Mouse (Mus musculus): ENCODE measurements around the gene Snx4. TPM values are rescaled to one million over a fixed set of nuclear protein-coding genes. Genes with fewer than 3 reads are reported as not detected.

Snx4 gene
- polyA plus RNA-seq, 1 experiment = 22.9 TPM

DNA sequence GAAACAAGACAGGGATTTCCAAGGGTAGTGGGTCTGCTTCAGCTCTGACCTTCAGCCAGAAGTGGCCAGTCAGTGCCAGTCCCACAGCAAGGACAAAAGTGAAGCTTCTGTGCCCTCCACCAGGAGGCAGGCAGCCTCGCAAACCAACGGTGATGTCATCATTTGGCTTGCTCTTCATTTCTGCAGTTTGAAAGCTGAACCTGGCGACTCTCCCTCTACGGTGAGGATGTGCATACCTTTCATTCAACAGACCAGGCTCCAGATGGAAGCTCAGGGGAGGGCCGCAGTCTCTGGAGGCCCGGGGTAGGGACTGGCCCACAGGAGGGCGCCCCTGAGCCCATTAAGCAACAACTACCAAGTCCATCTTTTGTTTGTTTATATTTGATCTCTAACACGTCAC lies 85.9 kb downstream of the Snx4 start:
- Histone ChIP-seq H3K27me3 (replicated peaks) (peaks cover 25% of the 10 kb centered on the region), H3K9me3 (peaks cover 26% of the 10 kb centered on the region), H3K36me3 (replicated peaks; ENCODE audit: low read length) (no peaks in the 10 kb centered on the region), H3K4me1 (peaks cover 21% of the 10 kb centered on the region), H3K4me3 (replicated peaks) (peak overlapping the region; percentile 3)
- no peak for TF ChIP-seq GATA1 (IDR thresholded peaks at IDR 0.05; ENCODE audit: borderline replicate concordance, low read length)
- TF ChIP-seq FLI1 (IDR thresholded peaks at IDR 0.05; ENCODE audit: low read length) = no peak

DNA sequence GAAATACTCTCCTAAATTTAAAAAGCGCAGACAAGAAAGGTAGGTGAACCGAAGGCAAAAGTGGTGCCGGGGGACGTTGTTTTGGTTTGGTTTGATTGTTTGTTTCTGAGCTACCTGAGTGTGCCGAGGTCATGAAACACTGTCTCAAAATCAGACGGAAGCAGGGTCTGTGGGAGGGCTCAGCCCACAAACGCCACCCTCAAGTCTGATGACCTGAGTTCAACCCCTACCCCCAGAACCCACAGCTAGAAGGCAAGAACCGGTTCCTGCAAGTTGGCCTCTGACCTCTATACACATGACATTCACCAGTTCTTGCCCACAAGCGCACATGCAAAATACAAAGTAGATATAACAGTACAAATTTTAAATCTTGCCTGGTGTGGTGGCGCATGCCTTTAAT lies 86.4 kb downstream of the Snx4 start:
- peaks cover 23% of the 10 kb centered on the region for H3K9me3 ChIP-seq
- peaks cover 23% of the 10 kb centered on the region for H3K27me3 ChIP-seq (replicated peaks)
- TF ChIP-seq GATA1 (IDR thresholded peaks at IDR 0.05; ENCODE audit: borderline replicate concordance, low read length) (no peak), FLI1 (IDR thresholded peaks at IDR 0.05; ENCODE audit: low read length) (no peak)
- H3K4me1 ChIP-seq = peaks cover 21% of the 10 kb centered on the region
- H3K4me3 ChIP-seq (replicated peaks) = no peak overlapping the region
- H3K36me3 ChIP-seq (replicated peaks; ENCODE audit: low read length) = no peaks in the 10 kb centered on the region

DNA sequence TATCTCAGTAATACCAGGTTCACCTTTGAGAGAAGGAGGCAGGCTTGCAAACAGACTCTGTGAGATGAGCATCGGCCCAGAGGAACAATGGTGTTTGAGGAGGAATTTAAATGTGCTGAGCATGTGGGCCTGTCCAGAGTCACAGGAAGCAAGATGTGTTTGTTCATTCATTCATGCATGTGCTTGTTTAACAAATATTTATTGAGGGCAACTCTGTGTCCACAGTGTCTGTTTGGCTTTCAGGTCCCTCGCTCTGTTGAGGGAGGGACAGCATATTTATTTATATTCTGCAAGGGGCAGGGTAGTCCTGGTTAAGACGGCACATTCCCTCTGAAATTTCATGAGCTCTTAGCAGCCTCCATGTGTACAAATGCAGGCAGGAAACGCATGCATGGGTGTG lies 87.2 kb downstream of the Snx4 start:
- Histone ChIP-seq H3K9me3 (peaks cover 17% of the 10 kb centered on the region), H3K27me3 (replicated peaks) (peaks cover 26% of the 10 kb centered on the region), H3K4me3 (replicated peaks) (no peak overlapping the region), H3K4me1 (peaks cover 21% of the 10 kb centered on the region), H3K36me3 (replicated peaks; ENCODE audit: low read length) (no peaks in the 10 kb centered on the region)
- no peak for TF ChIP-seq GATA1 (IDR thresholded peaks at IDR 0.05; ENCODE audit: borderline replicate concordance, low read length)
- TF ChIP-seq FLI1 (IDR thresholded peaks at IDR 0.05; ENCODE audit: low read length) = no peak

DNA sequence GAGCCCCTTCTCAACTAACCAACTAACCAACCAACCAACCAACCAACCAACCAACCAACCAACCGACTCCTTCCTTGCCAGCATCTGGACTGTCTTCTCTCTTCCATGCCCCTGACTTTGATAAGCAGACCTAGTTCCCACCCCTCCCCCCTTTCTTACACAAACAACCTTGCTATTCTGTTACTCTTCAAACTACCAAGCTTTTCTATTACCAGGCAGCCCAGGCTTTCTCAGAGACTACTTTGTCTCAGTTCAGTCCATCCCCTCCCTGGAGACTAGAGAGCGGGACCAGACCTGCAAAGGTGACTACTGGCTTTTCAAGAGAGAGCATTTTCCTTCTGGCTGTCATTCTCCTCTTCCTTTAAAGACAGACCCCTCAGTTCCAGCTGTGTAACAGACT lies 88.2 kb downstream of the Snx4 start:
- H3K9me3 ChIP-seq = peaks cover 8% of the 10 kb centered on the region
- H3K4me3 ChIP-seq (replicated peaks) = no peak overlapping the region
- peaks cover 29% of the 10 kb centered on the region for H3K27me3 ChIP-seq (replicated peaks)
- peaks cover 21% of the 10 kb centered on the region for H3K4me1 ChIP-seq
- no peak for TF ChIP-seq FLI1 (IDR thresholded peaks at IDR 0.05; ENCODE audit: low read length)
- TF ChIP-seq GATA1 (IDR thresholded peaks at IDR 0.05; ENCODE audit: borderline replicate concordance, low read length) = no peak
- no peaks in the 10 kb centered on the region for H3K36me3 ChIP-seq (replicated peaks; ENCODE audit: low read length)

DNA sequence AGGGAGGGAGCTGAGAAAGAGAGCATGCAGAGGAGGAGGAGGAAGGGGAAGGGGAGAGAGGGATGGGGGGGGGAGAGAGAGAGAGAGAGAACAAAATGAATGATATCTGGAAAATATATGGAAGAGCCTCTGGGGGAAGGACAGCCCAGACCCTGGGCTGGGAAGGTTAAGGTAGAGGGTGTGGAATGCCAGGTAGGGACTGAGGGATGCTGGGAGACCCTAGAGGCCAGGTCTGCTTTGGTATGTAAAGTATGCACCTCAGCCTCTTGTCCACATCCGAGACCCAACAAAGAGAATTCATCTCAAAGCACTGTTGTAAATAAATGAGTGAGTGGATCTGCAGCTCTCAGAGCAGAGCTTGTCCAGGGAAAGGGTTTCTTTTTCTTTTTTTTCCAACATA lies 91.1 kb downstream of the Snx4 start:
- H3K4me1 ChIP-seq = peaks cover 27% of the 10 kb centered on the region
- H3K4me3 ChIP-seq (replicated peaks) = no peak overlapping the region
- H3K27me3 ChIP-seq (replicated peaks) = peaks cover 32% of the 10 kb centered on the region
- H3K36me3 ChIP-seq (replicated peaks; ENCODE audit: low read length) = no peaks in the 10 kb centered on the region
- TF ChIP-seq GATA1 (IDR thresholded peaks at IDR 0.05; ENCODE audit: borderline replicate concordance, low read length) = no peak
- TF ChIP-seq FLI1 (IDR thresholded peaks at IDR 0.05; ENCODE audit: low read length) = no peak
- no peaks in the 10 kb centered on the region for H3K9me3 ChIP-seq

DNA sequence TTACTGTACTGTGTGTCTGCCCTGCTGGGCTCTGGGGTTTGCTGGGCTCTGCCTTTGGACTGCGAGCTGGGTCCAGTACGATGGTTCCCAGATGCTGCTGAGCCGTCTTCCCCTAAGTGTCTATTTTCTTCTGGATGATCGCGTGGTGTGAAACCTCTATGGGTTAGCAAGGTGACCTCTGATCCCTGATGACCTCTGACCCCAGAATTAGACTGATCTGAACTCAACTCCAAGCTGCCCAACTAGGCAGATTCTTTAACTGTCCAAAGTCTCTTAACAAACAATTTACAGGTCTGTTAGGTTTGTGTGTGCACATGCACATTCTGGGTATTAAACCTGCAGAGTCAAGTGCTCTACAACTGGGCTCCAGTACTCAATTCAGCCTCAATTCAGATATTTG lies 91.9 kb downstream of the Snx4 start:
- Histone ChIP-seq H3K4me1 (peaks cover 27% of the 10 kb centered on the region), H3K4me3 (replicated peaks) (no peak overlapping the region), H3K27me3 (replicated peaks) (peaks cover 33% of the 10 kb centered on the region), H3K36me3 (replicated peaks; ENCODE audit: low read length) (no peaks in the 10 kb centered on the region), H3K9me3 (no peaks in the 10 kb centered on the region)
- TF ChIP-seq GATA1 (IDR thresholded peaks at IDR 0.05; ENCODE audit: borderline replicate concordance, low read length) (no peak), FLI1 (IDR thresholded peaks at IDR 0.05; ENCODE audit: low read length) (no peak)

DNA sequence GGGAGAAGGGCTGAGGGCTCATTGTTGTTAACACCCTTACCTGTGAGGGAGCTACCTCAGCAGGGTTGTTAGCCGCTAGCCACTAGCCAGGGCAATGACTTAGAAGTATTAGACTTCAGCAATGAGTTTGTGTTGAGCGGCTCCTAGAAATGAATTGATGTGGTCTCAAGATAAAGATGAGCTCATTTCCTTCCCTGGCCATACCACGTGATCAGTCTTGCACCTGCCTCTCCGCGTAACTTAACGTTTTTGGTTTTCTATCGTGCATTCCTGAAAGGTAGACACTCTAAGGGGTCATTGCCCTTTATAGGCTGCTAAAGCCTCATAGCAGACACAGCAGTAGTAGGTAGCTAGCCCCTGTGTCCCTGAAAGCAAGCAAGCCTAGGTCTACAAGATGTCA lies 92.4 kb downstream of the Snx4 start:
- Histone ChIP-seq H3K27me3 (replicated peaks) (peaks cover 34% of the 10 kb centered on the region), H3K9me3 (no peaks in the 10 kb centered on the region), H3K4me1 (peaks cover 23% of the 10 kb centered on the region), H3K4me3 (replicated peaks) (no peak overlapping the region), H3K36me3 (replicated peaks; ENCODE audit: low read length) (no peaks in the 10 kb centered on the region)
- no peak for TF ChIP-seq FLI1 (IDR thresholded peaks at IDR 0.05; ENCODE audit: low read length)
- TF ChIP-seq GATA1 (IDR thresholded peaks at IDR 0.05; ENCODE audit: borderline replicate concordance, low read length) = no peak

DNA sequence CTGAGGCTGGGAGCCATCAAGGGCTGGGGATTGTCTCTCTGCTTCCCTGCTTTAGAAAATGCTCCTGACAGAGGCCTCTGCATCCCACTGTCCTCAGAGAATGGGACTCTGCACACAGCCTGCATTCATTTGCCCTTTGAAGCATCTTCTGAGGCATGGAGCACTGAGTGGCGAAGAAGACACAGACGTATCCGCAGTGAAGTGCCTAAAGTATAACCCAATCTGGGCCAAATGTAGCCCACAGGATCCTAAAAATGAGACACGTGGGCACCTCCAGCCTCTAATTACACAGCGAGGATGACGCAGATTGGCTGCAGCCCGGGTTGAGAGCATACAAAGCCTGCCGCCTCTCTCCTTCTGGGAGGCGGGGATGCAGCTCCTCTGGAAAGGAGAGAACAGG lies 93.1 kb downstream of the Snx4 start:
- Histone ChIP-seq H3K27me3 (replicated peaks) (peaks cover 34% of the 10 kb centered on the region), H3K4me3 (replicated peaks) (no peak overlapping the region), H3K9me3 (no peaks in the 10 kb centered on the region), H3K36me3 (replicated peaks; ENCODE audit: low read length) (no peaks in the 10 kb centered on the region), H3K4me1 (peaks cover 20% of the 10 kb centered on the region)
- TF ChIP-seq GATA1 (IDR thresholded peaks at IDR 0.05; ENCODE audit: borderline replicate concordance, low read length) = no peak
- TF ChIP-seq FLI1 (IDR thresholded peaks at IDR 0.05; ENCODE audit: low read length) = no peak

DNA sequence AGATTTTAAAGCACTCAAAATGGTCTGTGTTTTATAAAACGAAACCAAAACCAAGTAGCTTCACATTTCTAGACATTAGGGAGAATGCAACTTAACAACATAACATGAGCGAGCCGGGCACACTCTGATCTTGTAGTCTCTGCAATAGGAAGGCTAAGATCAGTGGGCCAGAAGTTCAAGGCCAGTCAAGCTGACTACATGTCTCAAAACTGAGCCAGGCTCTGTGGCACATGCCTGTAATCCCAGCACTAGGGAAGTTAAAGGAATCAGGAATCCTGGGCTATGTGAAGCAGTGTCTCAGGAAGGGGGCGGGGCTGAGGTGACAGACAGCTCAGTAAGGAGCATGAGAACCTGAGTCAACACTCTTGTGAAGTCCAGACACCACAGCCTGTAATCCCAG lies 93.6 kb downstream of the Snx4 start:
- no peaks in the 10 kb centered on the region for H3K9me3 ChIP-seq
- peaks cover 32% of the 10 kb centered on the region for H3K27me3 ChIP-seq (replicated peaks)
- TF ChIP-seq FLI1 (IDR thresholded peaks at IDR 0.05; ENCODE audit: low read length) = no peak
- no peak for TF ChIP-seq GATA1 (IDR thresholded peaks at IDR 0.05; ENCODE audit: borderline replicate concordance, low read length)
- H3K4me1 ChIP-seq = peaks cover 20% of the 10 kb centered on the region
- H3K36me3 ChIP-seq (replicated peaks; ENCODE audit: low read length) = no peaks in the 10 kb centered on the region
- peak overlapping the region; percentile 74 for H3K4me3 ChIP-seq (replicated peaks)

DNA sequence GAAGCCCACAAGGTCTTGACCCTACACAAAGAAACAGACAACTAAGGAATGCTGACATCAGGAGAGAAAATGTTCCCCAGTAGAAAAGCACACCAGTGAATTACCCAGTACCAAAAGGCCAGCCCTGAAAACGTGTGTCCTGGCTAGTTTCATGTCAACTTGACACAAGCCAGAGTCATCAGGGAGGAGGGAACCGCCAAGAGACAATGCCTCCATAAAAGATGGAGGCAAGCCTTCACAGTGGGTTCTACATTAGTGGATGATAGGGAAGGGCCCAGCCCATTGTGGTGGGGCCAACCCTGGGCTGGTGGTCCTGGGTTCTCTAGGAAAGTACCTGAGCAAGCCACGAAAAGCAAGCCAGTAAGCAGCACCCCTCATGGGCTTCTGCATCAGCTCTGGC lies 95.1 kb downstream of the Snx4 start:
- H3K9me3 ChIP-seq = no peaks in the 10 kb centered on the region
- peaks cover 21% of the 10 kb centered on the region for H3K27me3 ChIP-seq (replicated peaks)
- peaks cover 16% of the 10 kb centered on the region for H3K4me1 ChIP-seq
- TF ChIP-seq GATA1 (IDR thresholded peaks at IDR 0.05; ENCODE audit: borderline replicate concordance, low read length) (no peak), FLI1 (IDR thresholded peaks at IDR 0.05; ENCODE audit: low read length) (no peak)
- no peaks in the 10 kb centered on the region for H3K36me3 ChIP-seq (replicated peaks; ENCODE audit: low read length)
- H3K4me3 ChIP-seq (replicated peaks) = no peak overlapping the region

DNA sequence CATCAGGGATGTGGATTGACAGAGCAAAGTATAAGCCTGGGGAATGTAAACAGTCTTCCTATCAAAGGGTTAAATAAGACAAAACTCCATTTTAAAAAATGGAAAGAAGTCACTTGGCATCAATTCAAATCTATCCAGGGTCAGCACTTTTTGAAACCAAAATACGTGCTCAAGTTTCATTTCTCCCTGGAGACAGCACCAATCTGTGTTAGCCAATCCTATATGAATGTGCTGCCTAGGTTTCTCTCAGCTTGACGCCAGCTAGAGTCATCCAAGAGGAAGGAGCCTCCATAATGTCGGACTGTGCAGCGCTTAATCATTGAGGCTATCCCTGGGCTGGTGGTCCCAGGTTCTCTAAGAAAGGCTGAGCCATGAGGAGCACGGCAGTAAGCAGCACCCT lies 95.9 kb downstream of the Snx4 start:
- Histone ChIP-seq H3K36me3 (replicated peaks; ENCODE audit: low read length) (no peaks in the 10 kb centered on the region), H3K4me1 (peaks cover 16% of the 10 kb centered on the region), H3K9me3 (no peaks in the 10 kb centered on the region), H3K27me3 (replicated peaks) (peaks cover 21% of the 10 kb centered on the region), H3K4me3 (replicated peaks) (no peak overlapping the region)
- TF ChIP-seq FLI1 (IDR thresholded peaks at IDR 0.05; ENCODE audit: low read length) = no peak
- TF ChIP-seq GATA1 (IDR thresholded peaks at IDR 0.05; ENCODE audit: borderline replicate concordance, low read length) = no peak

Other genes starting within 250 kb of the Snx4 start
- 3.3 TPM in 1 of 2 replicates, not detected in the other for gene Iqcg, start 195.2 kb upstream of the Snx4 start, polyA plus RNA-seq (2012; ENCODE audit: insufficient read depth, low replicate concordance)
- 18.9 and 136 TPM in 2 replicates for gene Rpl35a, start 195.0 kb upstream of the Snx4 start, polyA plus RNA-seq (2012; ENCODE audit: insufficient read depth, low replicate concordance)
- gene Lmln, start 188.9 kb upstream of the Snx4 start, polyA plus RNA-seq (2012; ENCODE audit: insufficient read depth, low replicate concordance) = 0.02 TPM in 1 of 2 replicates, not detected in the other
- gene Osbpl11, start 66.4 kb upstream of the Snx4 start, polyA plus RNA-seq (2012; ENCODE audit: insufficient read depth, low replicate concordance) = 1.1 TPM in 2 replicates
- 0.32 and 0.62 TPM in 2 replicates for gene Zfp148, start 129.4 kb downstream of the Snx4 start, polyA plus RNA-seq (2012; ENCODE audit: insufficient read depth, low replicate concordance)